Mouse (Mus musculus) T-cell, adult 2 months (primary cell): Measurements from ENCODE around the gene Tarm1.

Experiments
- DNase-seq: peaks from one replicate; pipeline ENCODE4 v3.0.0; 2022; ENCODE audit warnings: low spot score

Gene Tarm1

DNA sequence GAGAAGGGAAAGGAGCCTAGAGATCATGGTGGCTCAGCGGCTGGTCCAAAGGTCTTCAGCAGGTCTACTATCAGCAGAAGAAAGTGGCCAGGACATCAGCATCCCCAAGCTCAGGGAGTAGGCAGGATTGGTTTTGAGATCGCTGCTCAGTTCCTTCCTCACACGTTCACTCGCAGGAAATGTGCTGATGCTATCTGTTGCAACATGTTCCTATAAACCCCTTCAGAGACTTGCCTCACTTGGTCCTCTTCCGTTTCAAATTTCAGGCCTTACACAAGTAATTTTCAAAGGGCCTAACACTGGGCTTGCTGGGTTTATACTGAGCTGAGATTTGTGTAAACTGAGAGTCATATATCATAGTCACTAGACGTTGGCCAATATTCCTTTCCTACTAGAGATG, at the start of gene Tarm1:
Tarm1 (minus strand) TSS at position 186 of the 400 bp plus-strand sequence.
- no peak for DNase-seq

DNA sequence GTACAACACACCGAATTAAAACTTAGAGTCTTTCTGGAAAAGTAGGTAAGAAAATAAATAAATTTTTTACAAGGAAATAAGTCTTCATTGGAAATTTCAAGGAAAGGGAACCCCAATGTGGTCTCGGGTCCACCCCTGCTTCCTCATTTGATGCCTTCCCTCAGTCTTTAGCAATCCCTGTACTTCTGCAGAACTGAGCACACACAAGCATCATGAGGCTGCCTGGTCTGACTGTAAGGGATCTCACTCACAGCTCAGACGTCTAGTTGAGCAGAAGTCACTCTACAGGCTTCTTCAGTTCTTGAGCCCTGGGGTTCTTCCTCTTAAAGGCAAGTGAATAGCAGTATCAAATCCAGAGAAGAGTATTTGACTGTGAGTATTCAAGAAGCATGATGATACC, 3.5 kb upstream of the Tarm1 start:
- no peak for DNase-seq

- no peak for DNase-seq
Measured at GRCm38 (mm10) chr7:3500406-3500805, 2.0 kb downstream of the Tarm1 start.

- no peak for DNase-seq
Measured at GRCm38 (mm10) chr7:3481948-3482608, 20.3 kb downstream of the Tarm1 start.

DNA sequence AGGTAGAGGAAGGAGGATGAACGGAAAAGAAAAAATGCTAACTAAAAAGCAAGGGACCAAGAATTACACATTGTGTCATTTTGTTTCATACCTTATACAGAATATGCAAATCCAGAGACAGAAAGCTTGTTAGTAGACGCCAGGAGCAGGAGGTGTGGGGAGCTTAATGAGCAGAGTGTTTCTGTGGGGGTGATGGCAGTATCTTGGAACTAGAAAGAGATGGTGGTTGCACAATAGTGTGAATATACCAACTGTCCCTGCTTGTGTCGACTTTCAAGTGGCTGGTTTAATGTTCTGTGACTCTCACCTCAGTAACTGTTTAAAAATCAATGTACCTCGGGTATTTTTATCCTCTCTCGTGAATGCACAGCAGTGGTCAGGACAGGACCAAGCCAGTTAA, 25.7 kb downstream of the Tarm1 start:
- no peak for DNase-seq

DNA sequence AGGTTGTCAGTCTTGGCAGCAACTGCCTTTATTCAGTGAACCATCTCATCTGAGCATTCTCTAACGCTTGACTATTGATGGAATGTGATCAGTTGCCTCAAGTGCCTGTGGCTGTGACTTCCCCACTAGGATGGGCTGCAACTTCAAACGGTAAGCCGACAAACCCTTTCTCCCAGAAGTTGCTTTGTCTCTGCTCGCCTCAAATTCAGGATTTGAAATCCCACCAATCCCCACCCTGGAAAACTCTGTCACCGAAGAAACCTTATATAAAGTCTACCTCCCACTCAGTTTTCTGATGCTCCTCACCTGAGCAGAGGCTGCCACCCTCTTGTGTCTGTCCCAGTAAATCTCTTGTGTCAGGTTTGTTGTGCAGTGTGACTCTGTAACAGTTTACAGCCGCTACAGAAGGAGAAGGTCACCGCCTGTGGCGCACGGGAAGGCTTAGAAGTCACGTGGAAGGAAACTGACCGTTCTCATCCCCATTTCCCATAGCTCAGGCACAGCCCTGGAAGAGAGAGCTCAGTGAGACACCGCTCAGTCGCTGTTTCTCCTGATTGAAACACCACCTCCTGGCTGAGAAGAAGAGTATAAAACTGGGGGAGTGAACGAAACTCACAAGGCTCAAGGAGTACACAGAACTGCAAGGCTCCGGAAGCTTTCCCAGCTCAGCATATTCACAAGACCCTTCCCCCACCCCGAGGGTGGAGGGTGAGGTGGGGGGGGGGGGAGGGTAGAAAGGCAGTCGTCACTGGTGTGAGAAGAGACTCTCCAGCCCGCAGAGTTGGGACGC, 27.9 kb downstream of the Tarm1 start:
- no peak for DNase-seq

GRCm38 (mm10) chr7:3472774-3473173, 29.6 kb downstream of the Tarm1 start:
- DNase-seq = no peak

DNA sequence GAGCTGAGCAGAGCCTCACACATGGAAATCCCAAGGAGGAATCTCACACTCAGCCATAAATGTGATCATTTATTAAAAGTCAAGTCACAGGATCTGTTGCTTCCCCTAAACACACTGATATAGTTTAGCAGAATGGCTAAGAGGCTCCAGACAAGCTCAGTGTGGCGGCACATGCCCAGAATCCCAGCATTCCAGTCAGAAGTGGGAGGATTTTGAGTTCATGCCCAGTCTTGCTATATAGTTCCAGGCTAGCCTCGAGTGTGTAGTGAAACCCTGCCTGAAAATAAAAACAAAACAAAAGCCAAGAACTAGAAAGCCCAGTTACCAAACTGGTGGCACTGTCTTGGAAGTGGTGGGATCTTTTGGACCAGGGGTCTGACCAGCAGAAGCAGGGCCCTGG, 33.8 kb downstream of the Tarm1 start:
- DNase-seq = no peak

DNA sequence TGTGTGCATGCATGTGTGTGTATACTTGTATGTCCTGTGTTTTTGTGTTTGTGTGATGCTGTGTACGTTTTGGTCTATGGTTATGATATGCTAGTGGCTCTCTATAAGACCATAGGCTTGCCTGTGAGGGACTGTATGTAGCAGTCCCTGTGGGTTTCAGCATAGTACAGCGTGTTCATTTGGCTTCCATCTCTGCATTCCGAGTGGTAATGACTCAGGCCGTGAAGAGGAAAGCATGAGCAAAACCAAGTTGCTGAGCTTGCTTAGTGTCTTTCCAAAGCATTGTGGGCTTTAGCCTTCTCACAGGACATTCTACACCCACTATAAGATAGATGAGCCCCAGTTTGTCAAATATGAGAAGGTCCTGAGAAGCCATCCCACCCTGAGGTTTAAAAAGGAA, 39.1 kb downstream of the Tarm1 start:
- no peak for DNase-seq

DNA sequence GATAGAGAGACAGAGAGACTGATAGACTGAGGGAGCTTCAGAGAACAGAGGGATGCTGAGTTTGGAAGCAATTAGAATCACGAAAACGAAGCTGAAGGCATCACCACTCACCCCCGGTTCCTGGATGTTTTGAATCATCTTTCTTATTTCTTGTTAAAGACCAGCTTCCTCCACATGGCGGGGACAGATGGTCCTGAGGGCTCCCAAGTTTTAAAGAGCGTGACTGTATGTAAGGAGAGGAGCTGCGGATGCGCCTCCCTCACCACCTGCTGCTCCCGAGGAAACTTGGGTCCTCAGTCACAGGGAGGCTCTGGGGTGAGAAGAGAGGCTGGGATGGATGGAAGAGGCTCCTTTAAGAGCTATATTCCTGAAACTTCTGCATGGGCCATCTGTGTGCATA, 42.2 kb downstream of the Tarm1 start:
- DNase-seq = no peak

DNA sequence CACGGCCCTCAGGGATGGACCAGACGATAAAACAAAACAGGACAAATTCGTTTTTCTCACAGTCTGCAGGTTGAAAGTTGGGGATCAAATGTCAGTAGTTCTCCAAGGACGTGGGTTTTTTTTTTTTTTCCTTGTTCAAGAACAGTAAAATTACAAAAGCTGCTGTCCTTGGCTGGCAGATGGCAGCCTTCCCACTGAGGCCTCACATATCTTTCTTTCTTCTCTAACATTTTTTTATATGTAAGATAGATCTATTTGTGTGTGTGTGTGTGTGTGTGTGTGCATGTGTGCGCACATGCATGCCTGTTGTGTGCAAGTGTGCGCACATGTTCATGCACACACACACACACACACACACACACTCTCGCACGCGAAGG, 44.6 kb downstream of the Tarm1 start:
- DNase-seq = no peak

DNA sequence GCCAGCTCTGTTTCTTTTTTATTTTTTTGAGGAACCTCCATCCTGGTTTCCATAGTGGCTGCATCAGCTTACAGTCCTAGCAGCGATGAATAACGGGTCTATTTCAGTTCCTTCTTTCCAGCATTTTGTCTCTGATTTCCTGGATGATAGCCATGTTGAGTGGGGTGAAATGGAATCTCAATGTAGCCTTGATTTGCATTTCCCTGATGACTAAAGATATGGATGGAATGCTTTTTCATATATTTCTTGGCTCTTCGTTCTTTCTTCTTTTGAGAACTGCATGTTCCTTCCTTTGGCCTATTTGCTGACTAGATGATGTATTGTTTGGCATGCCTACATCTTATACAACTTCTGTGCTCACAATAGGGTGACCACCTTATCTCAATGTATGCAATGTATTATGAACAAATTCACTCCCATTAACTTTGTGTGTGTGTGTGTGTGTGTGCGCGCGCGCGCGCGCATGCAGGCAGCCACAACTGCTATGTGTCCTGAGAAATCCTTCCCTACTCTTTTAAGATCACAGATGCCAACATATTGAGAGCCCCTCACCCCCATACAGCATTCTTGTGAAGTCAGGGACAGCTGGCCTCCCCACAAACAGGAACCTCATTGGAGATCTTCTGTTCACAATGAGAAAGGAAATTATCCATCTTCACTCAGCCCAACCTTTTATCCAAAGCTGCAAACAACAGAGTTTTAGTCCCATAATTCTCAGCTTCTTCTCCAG, 45.1 kb downstream of the Tarm1 start:
- DNase-seq = no peak

DNA sequence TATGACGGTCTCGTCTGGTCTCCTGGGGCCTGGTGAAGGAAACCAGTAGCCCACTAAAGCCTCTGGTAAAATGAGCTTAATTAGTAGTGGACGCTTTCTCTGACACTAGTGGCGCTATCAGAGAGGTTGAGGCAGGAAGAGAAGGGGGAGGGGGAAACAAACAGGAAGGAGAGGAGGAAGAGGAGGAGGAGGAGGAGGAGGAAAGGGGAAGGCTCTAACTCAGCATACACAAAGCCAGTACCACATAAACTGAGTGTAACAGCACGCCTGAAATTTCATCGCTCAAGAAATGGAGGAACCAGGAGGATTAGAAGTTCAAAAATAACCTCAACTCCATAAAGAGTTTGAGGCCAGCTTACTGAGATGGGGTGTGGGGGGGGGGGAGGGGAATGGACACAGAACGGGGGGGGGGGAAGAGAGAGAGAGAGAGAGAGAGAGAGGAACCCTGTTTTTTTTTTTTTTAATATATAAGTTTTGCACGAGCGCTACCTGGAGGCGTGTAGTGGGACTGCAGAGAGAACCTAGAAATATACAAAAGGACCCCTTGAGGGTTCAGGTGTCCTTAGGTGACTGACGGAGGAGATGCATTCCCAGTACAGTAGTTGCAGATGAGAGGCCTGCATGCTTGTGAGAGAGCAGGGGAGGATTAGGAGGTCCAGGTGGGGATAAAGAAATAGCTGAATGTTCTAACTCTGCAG, 48.8 kb downstream of the Tarm1 start:
- no peak for DNase-seq

GRCm38 (mm10) chr7:3452821-3453485, 49.5 kb downstream of the Tarm1 start:
- DNase-seq = no peak

DNA sequence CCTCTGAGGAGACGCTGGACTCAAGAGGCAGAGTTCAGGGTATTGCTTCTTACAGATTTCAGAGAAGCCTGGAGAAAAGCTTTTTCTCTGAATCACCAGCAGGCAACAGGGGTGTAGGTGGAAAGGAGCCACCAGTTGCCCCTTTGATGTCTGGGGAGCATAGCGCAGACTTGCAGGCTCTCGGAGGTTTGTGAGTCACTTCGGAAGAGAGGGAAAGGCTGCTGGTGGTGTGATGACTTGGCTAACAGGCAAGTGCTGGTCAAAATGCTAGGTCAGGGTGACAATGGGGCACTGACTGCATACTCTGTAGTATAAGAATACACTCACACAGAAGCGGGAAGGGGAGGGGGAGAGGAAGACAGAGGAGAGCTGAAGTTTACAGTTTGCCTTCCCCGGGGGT, 51.3 kb downstream of the Tarm1 start:
- DNase-seq = peak; percentile 16

- DNase-seq = no peak
Measured at GRCm38 (mm10) chr7:3450671-3451070, 51.8 kb downstream of the Tarm1 start.

GRCm38 (mm10) chr7:3448737-3449454, 53.5 kb downstream of the Tarm1 start:
- peak; percentile 49 for DNase-seq

- DNase-seq = no peak
Measured at GRCm38 (mm10) chr7:3447026-3447425, 55.4 kb downstream of the Tarm1 start.

GRCm38 (mm10) chr7:3446584-3446983, 55.8 kb downstream of the Tarm1 start:
- no peak for DNase-seq

DNA sequence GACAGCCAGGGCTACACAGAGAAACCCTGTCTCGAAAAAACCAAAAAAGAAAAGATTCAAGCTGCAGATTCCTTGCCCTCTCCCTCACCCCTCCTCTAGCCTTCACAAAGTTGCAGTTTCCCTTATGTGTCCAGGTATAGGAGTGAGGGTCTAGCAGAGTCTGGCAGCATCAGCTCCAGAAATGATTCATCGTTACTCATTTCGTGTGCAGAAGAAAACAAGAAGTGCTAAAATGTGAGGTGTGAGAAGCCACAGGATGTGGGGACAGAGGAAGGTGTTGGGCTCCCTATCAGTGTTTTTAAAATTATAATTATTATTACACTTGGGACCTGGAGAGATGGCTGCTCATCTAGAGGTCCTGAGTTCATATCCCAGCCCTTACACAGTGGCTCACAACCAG, 57.7 kb downstream of the Tarm1 start:
- no peak for DNase-seq

DNA sequence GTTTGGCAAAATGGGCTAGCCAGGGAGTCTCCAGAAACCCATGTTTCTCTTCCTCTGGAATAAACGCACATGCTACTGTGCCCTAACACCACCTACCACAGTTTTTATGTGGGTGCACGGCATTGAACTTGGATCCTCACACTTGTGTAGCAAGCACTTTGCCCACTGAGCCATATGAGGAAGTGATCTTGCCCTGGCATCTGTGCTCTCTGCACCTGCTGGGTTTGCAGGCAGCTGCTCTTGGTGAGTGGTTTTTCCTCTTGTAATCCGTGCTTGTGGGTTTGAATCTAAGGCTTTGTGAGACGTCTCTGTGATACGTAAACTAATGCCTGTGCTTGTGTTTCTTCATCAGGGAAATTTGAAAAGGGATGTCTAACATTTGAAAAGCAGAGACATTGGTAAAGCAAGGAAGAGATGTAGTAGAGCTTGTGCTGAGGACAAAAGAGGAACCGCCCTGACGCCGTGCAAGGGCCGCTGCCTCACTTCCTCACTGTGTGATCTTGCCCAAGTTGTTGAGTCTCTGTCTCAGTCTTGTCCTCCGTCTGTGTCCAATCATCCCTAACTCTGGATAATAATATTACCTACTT, 59.9 kb downstream of the Tarm1 start:
- peak; percentile 8 for DNase-seq
